Mouse (Mus musculus): Measurements from ENCODE around the gene Rps26. TPM values are rescaled to one million over a fixed set of nuclear protein-coding genes. Genes with fewer than 3 reads are reported as not detected.

The Rps26 gene
- polyA plus RNA-seq, 1 experiment from 2014 or later: 573 TPM

DNA sequence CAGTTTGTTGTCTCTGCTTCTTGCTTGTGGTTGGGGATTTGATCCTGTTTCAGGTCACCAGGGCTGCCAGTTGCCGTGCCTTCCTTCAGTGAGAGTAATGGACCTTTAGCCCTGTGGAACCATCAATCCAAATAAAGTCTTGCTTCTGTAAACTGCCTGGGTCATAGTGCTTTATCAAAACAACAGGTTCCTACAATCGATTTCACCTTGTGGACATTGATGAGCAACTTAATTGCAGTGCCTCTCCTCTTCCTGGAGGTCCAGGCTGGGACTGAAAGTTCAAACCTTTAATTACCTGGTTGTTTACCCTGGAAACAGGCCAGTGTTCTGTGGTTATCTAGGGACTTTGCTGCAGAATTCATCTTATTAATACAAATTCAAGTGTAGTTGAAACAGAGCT, 28.1 kb downstream of the Rps26 start:
- Histone ChIP-seq H3K9ac (no peak overlapping the region), H3K4me1 (replicated peaks; ENCODE audit: control insufficient read depth, insufficient read depth, low read length) (no peaks in the 10 kb centered on the region), H3K27me3 (ENCODE audit: control insufficient read depth, insufficient read depth, low read length) (no peaks in the 10 kb centered on the region), H3K4me3 (replicated peaks; ENCODE audit: low read length) (no peak overlapping the region), H3K36me3 (replicated peaks; ENCODE audit: control insufficient read depth, insufficient read depth) (no peaks in the 10 kb centered on the region), H3K4me2 (replicated peaks) (no peak overlapping the region), H3K27ac (no peak overlapping the region), H3K9me3 (ENCODE audit: control insufficient read depth, low read length) (no peaks in the 10 kb centered on the region)
- ATAC-seq (ENCODE audit: low FRiP score) (no peak), DNase-seq (ENCODE audit: low spot score) (no peak)
- WGBS: 86% methylated on average over 2 of the region's 2 CpGs

DNA sequence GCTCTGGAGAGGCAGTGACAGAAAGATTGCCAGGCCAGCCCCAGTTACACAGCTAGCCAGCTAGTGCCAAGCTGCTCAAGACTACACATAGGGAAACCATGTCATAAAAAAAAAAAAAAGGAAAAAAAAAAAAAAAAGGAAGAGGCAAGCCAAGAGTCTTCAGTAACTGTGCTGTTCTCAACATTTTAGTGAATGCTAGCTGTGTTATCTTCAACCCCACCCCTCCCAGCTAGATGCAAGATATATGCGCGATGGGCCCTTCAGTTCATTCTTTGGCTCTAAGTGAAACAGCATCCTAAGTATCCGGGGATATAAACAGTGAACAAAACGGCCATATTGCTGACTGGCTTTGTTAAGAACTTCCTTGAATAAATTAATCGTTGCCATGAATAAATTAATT, 33.8 kb downstream of the Rps26 start:
- no peaks in the 10 kb centered on the region for H3K9me3 ChIP-seq (ENCODE audit: control insufficient read depth, low read length)
- DNase-seq (ENCODE audit: low spot score) (no peak), ATAC-seq (ENCODE audit: low FRiP score) (no peak)
- H3K4me2 ChIP-seq (replicated peaks): no peak overlapping the region
- H3K27ac ChIP-seq: no peak overlapping the region
- peaks cover 26% of the 10 kb centered on the region for H3K27me3 ChIP-seq (ENCODE audit: control insufficient read depth, insufficient read depth, low read length)
- H3K4me3 ChIP-seq (replicated peaks; ENCODE audit: low read length): no peak overlapping the region
- H3K9ac ChIP-seq: no peak overlapping the region
- peaks cover 7% of the 10 kb centered on the region; the same call in 1 of the 2 replicates for H3K4me1 ChIP-seq (replicated peaks; ENCODE audit: control insufficient read depth, insufficient read depth, low read length)
- H3K36me3 ChIP-seq (replicated peaks; ENCODE audit: control insufficient read depth, insufficient read depth): no peaks in the 10 kb centered on the region
- 67% methylated on average over 5 of the region's 5 CpGs for WGBS

DNA sequence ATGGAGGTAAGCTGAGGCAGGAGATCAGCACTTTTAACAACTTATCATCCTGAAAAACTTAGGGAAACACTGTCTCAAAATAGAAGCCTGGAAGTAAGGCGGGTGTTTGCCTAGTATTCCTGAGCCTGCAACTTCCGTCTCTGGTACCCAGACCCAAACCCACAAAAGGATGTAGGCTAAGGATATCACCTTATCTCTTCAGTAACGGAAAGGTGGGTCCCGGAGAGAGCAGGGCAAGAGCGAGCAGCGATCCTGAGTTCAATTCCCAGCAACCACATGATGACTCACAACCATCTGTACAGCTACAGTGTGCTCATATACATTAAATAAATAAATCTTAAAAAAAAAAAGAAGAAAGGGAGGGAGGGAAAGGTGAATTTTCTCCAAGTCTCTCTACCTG, 35.1 kb downstream of the Rps26 start:
- no peak overlapping the region for H3K9ac ChIP-seq
- H3K4me2 ChIP-seq (replicated peaks): no peak overlapping the region
- H3K4me3 ChIP-seq (replicated peaks; ENCODE audit: low read length): no peak overlapping the region
- H3K4me1 ChIP-seq (replicated peaks; ENCODE audit: control insufficient read depth, insufficient read depth, low read length): peaks cover 7% of the 10 kb centered on the region; the same call in 1 of the 2 replicates
- no peaks in the 10 kb centered on the region for H3K9me3 ChIP-seq (ENCODE audit: control insufficient read depth, low read length)
- H3K27ac ChIP-seq: no peak overlapping the region
- DNase-seq (ENCODE audit: low spot score) (no peak), ATAC-seq (ENCODE audit: low FRiP score) (no peak)
- peaks cover 39% of the 10 kb centered on the region for H3K27me3 ChIP-seq (ENCODE audit: control insufficient read depth, insufficient read depth, low read length)
- 89% methylated on average over 6 of the region's 6 CpGs for WGBS
- H3K36me3 ChIP-seq (replicated peaks; ENCODE audit: control insufficient read depth, insufficient read depth): no peaks in the 10 kb centered on the region

DNA sequence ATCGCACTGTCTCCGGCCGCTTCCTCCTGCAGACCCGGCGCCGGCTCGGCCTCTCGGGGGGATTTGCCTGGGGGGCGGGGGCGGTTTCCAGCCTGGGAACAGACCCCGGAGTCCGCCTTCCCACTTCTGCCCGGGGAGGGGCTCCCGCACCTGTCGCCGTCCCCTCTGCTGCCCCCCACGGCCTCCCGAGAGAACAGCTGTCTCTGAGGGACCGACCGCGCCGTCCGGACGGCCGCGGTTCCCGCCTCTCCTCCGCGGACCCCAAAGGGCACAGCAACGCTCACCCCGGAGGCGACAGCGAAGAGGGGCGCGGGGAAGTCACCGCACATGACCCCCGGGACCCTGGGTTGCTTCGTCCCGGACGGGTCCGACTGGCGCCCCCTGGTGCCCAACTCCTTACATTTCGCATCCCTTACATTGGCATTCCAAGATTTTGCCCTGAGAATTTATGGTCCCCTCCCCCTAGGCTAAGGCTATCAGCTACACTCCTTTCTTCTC, 36.3 kb downstream of the Rps26 start:
- Histone ChIP-seq H3K27ac (no peak overlapping the region), H3K9ac (peak overlapping the region; percentile 55), H3K9me3 (ENCODE audit: control insufficient read depth, low read length) (no peaks in the 10 kb centered on the region), H3K27me3 (ENCODE audit: control insufficient read depth, insufficient read depth, low read length) (peaks cover 49% of the 10 kb centered on the region), H3K4me2 (replicated peaks) (peak overlapping the region; percentile 99), H3K4me1 (replicated peaks; ENCODE audit: control insufficient read depth, insufficient read depth, low read length) (peaks cover 7% of the 10 kb centered on the region; the same call in 1 of the 2 replicates), H3K36me3 (replicated peaks; ENCODE audit: control insufficient read depth, insufficient read depth) (no peaks in the 10 kb centered on the region), H3K4me3 (replicated peaks; ENCODE audit: low read length) (peak overlapping the region; percentile 64)
- ATAC-seq (ENCODE audit: low FRiP score) (peak; percentile 62), DNase-seq (ENCODE audit: low spot score) (peak; percentile 73)
- under 1% methylated on average over 42 of the region's 43 CpGs for WGBS

DNA sequence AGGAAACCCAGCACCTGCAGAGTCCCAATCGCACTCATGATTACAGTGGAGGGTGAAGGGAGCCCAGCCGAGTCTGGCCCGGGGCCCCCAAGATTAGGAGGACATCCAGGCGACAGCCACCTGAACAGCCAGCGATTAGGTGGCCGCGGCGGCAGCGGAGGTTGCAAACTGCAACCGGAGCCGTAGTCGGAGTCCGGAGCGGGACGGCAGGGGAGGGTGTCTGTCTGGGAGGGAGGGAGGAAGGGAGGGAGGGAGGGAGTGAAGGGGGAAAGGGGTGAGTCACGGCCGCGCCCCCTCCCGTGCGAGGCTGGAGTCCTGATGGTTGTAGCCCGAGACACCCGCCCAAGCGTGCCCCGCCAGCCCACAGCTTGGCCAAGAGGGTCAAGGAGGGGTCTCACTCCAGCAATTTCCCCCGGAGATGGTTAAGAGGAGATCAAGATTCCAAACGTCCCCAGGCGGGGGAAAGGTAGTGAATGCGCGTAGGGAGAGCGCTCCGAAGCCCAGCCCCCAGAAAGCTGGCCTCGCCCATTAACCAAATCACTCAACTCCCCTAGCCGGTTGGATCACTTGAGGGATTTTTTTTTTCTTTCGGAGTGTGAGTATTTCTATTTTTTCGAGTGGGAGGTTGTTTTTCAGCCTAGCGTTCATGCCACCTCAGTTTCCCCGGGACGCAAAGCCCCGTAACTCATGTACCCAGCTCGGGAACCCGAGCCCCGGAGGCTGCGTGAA, 36.9 kb downstream of the Rps26 start, which contains the start of gene Erbb3:
Gene Erbb3 (minus strand): TSS at position 189 of the 729 bp plus-strand sequence.
- peak; percentile 28; the same call in 1 of the 2 replicates for ATAC-seq (ENCODE audit: low FRiP score)
- Histone ChIP-seq H3K4me2 (replicated peaks) (peak within 1 kb of the TSS; percentile 99), H3K36me3 (replicated peaks; ENCODE audit: control insufficient read depth, insufficient read depth) (no peaks in the 10 kb centered on the region), H3K4me1 (replicated peaks; ENCODE audit: control insufficient read depth, insufficient read depth, low read length) (peaks cover 7% of the 10 kb centered on the region; the same call in 1 of the 2 replicates), H3K27ac (no peak within 1 kb of the TSS), H3K9me3 (ENCODE audit: control insufficient read depth, low read length) (no peaks in the 10 kb centered on the region), H3K9ac (peak within 1 kb of the TSS; percentile 55), H3K4me3 (replicated peaks; ENCODE audit: low read length) (peak within 1 kb of the TSS; percentile 64), H3K27me3 (ENCODE audit: control insufficient read depth, insufficient read depth, low read length) (peaks cover 49% of the 10 kb centered on the region)
- DNase-seq (ENCODE audit: low spot score): peak; percentile 32
- WGBS: under 1% methylated on average over 35 of the region's 43 CpGs

DNA sequence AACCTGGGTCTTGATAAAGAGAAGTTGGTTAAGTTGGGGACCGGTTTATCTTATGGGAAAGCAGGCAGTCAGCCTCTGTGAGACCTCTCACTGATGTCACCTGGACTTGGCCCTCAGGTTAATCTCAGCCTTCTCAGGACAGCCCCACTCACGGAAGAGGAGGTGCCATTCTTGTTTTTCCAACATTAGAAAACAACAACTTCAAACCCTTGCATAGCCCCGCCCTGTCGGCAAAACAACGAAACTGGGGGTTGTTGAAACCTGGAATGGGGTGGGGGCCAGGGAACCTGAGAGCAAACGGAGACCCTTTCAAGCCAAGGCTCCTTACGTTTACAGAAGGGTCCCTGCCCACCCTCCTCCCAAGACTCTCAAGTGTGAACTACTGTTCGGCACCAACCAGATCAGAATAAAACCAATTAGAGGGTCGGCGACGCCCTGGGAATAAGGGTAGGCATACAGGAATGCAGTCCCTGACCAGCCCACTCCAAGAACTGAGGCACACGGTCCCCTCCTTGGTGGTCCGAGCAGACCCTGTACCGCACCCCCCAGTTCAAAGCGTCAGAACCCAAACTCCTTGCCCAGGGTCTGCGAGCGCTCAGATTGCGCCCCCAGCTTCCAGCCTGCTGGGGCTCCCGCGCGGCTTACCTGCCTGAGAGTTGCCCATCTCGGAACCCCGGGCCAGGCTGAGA, 37.6 kb downstream of the Rps26 start:
- no peak for DNase-seq (ENCODE audit: low spot score)
- H3K9me3 ChIP-seq (ENCODE audit: control insufficient read depth, low read length): no peaks in the 10 kb centered on the region
- ATAC-seq (ENCODE audit: low FRiP score): no peak
- peaks cover 7% of the 10 kb centered on the region; the same call in 1 of the 2 replicates for H3K4me1 ChIP-seq (replicated peaks; ENCODE audit: control insufficient read depth, insufficient read depth, low read length)
- 1% methylated on average over 23 of the region's 23 CpGs for WGBS
- H3K4me2 ChIP-seq (replicated peaks): peak overlapping the region; percentile 99
- H3K27me3 ChIP-seq (ENCODE audit: control insufficient read depth, insufficient read depth, low read length): peaks cover 52% of the 10 kb centered on the region
- peak overlapping the region; percentile 55 for H3K9ac ChIP-seq
- H3K36me3 ChIP-seq (replicated peaks; ENCODE audit: control insufficient read depth, insufficient read depth): no peaks in the 10 kb centered on the region
- peak overlapping the region; percentile 64 for H3K4me3 ChIP-seq (replicated peaks; ENCODE audit: low read length)
- no peak overlapping the region for H3K27ac ChIP-seq

DNA sequence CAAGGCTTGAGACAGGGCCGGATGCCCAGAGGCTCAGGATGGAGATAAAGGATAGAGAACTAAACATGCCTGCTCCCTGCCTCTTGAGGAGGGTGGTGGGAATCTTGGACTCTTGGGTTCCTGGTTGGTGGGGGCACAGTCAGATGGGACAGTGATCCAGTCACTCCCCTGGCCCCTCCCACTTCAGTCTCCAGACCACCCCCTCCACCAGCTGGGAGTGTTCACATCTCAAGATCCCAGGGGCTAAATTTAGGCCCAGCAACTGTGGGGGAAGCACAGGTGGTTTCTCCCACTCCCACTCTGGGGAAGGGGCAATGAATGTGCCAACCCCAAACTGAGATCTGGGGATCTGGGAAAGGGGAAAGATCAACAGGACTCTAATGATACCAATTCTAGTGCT, 38.4 kb downstream of the Rps26 start:
- Histone ChIP-seq H3K36me3 (replicated peaks; ENCODE audit: control insufficient read depth, insufficient read depth) (no peaks in the 10 kb centered on the region), H3K27ac (no peak overlapping the region), H3K9ac (no peak overlapping the region), H3K4me2 (replicated peaks) (no peak overlapping the region), H3K4me1 (replicated peaks; ENCODE audit: control insufficient read depth, insufficient read depth, low read length) (peaks cover 7% of the 10 kb centered on the region; the same call in 1 of the 2 replicates), H3K27me3 (ENCODE audit: control insufficient read depth, insufficient read depth, low read length) (peaks cover 52% of the 10 kb centered on the region), H3K9me3 (ENCODE audit: control insufficient read depth, low read length) (no peaks in the 10 kb centered on the region), H3K4me3 (replicated peaks; ENCODE audit: low read length) (no peak overlapping the region)
- DNase-seq (ENCODE audit: low spot score): no peak
- ATAC-seq (ENCODE audit: low FRiP score): no peak
- WGBS: 54% methylated on average over 1 of the region's 1 CpGs

DNA sequence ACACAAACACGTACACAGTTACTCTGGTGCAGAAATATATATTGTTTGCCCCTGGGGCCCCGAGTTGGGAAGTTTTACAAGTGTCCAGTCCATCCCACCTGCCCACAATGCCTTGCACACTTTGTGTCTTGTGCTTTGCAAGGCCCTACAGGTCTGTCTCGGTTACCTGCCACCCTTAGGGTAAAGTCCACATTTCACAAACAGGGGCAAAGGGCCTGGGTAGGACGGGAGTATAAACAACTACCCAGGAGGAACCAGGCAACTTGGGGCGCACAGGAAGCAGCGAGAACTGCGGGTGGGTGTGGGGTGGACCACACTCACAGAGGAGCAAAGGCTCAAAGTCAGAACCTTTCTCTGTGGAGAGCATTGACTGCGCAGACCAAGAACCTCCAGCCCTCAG, 38.9 kb downstream of the Rps26 start:
- no peaks in the 10 kb centered on the region for H3K36me3 ChIP-seq (replicated peaks; ENCODE audit: control insufficient read depth, insufficient read depth)
- no peak overlapping the region for H3K4me3 ChIP-seq (replicated peaks; ENCODE audit: low read length)
- DNase-seq (ENCODE audit: low spot score): no peak
- 60% methylated on average over 8 of the region's 8 CpGs for WGBS
- H3K4me2 ChIP-seq (replicated peaks): no peak overlapping the region; the same call in 1 of the 2 replicates
- no peak overlapping the region for H3K9ac ChIP-seq
- H3K27ac ChIP-seq: no peak overlapping the region
- H3K27me3 ChIP-seq (ENCODE audit: control insufficient read depth, insufficient read depth, low read length): peaks cover 52% of the 10 kb centered on the region
- no peak for ATAC-seq (ENCODE audit: low FRiP score)
- H3K9me3 ChIP-seq (ENCODE audit: control insufficient read depth, low read length): no peaks in the 10 kb centered on the region
- peaks cover 7% of the 10 kb centered on the region; the same call in 1 of the 2 replicates for H3K4me1 ChIP-seq (replicated peaks; ENCODE audit: control insufficient read depth, insufficient read depth, low read length)

DNA sequence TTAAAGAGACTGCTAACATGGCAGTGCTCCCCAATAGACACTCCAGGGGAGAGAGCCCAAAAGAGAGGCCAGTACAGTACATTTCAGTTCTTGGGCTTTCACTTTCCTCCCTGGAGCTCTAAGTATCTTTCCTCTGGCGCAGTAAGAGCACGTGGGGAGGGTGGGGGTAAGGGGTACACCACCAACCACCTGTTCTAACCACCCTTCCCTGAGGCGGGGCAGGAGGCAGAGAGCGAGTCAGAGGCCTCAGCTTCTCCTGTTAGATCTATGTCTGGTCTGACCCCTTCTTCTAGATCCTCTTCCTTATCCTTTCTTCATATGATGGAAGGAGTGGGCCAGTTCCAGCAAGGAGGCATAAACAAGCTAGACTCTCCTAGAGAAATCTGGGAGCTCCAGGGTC, 39.4 kb downstream of the Rps26 start:
- Histone ChIP-seq H3K4me2 (replicated peaks) (no peak overlapping the region; the same call in 1 of the 2 replicates), H3K27ac (no peak overlapping the region), H3K27me3 (ENCODE audit: control insufficient read depth, insufficient read depth, low read length) (peaks cover 52% of the 10 kb centered on the region), H3K9ac (no peak overlapping the region), H3K4me3 (replicated peaks; ENCODE audit: low read length) (no peak overlapping the region), H3K9me3 (ENCODE audit: control insufficient read depth, low read length) (no peaks in the 10 kb centered on the region), H3K4me1 (replicated peaks; ENCODE audit: control insufficient read depth, insufficient read depth, low read length) (peaks cover 7% of the 10 kb centered on the region; the same call in 1 of the 2 replicates), H3K36me3 (replicated peaks; ENCODE audit: control insufficient read depth, insufficient read depth) (no peaks in the 10 kb centered on the region)
- no peak for DNase-seq (ENCODE audit: low spot score)
- WGBS: 61% methylated on average over 4 of the region's 4 CpGs
- ATAC-seq (ENCODE audit: low FRiP score): no peak
